Mouse (Mus musculus) right cerebral cortex, postnatal 4 days (tissue): ENCODE measurements around the gene Defb38.

Source experiments
- DNase-seq: peaks from one replicate; pipeline ENCODE4 v3.0.0-alpha.2; 2022

Gene Defb38

GRCm38 (mm10) chr8:19026466-19026865, at the start of gene Defb38:
TSS of gene Defb38 (minus strand) at chr8:19026566.
- no peak for DNase-seq

GRCm38 (mm10) chr8:19066013-19066412, 39.6 kb upstream of the Defb38 start:
- DNase-seq: no peak

- DNase-seq: no peak
Observed at GRCm38 (mm10) chr8:19064710-19065109, 38.3 kb upstream of the Defb38 start, which contains the start of gene Defb39. TSS of gene Defb39 (minus strand) at chr8:19064810.

- no peak for DNase-seq
Observed at GRCm38 (mm10) chr8:19062891-19063290, 36.5 kb upstream of the Defb38 start.

GRCm38 (mm10) chr8:19045242-19045641, 18.9 kb upstream of the Defb38 start:
- DNase-seq: no peak
